Mouse (Mus musculus): Measurements from ENCODE around the gene Upf3a.

- TF ChIP-seq POLR2A (IDR thresholded peaks at IDR 0.05; ENCODE audit: low read depth, low read length) (no peak), CTCF (conservative IDR thresholded peaks at IDR 0.05; ENCODE audit: insufficient read depth, insufficient read length, low read depth, low read length) (no peak)
Measured at GRCm38 (mm10) chr8:13797676-13798075, 12.3 kb downstream of the Upf3a start.
